Mouse (Mus musculus) limb, embryonic 11.5 days (tissue): ENCODE measurements around the gene Abhd4. TPM values are rescaled to one million over a fixed set of nuclear protein-coding genes. Genes with fewer than 3 reads are reported as not detected.
A peak's percentile ranks its signal among the peaks of the same experiment; 100 is the strongest.

Source experiments
- ATAC-seq: fragments of 200-750 bp; cut with Nextera tagmentation; 2 replicates; pipeline ENCODE4 v1.8.0; 2017; ENCODE audit warnings: low read depth; ENCODE audit not compliant: insufficient number of reproducible peaks, low FRiP score, low TSS enrichment
- DNase-seq: peaks from one replicate; pipeline ENCODE4 v3.0.0-alpha.2; 2015; ENCODE audit warnings: low spot score
- H3K27ac ChIP-seq: fragments of 300-500 bp; sonication (generic); replicated peaks from 2 replicates; pipeline ENCODE4 v1.5.1; 2014; ENCODE audit warnings: low read depth, mild to moderate bottlenecking, low read length
- H3K27me3 ChIP-seq: fragments of 300-500 bp; sonication (generic); 2 replicates; pipeline ENCODE4 v1.6.1; 2014; ENCODE audit warnings: mild to moderate bottlenecking, low read length, mixed read lengths; ENCODE audit not compliant: control insufficient read depth, insufficient read depth
- H3K36me3 ChIP-seq: fragments of 300-500 bp; sonication (generic); 2 replicates; pipeline ENCODE4 v1.6.1; 2014; ENCODE audit warnings: mild to moderate bottlenecking, low read length, moderate library complexity, mixed read lengths; ENCODE audit not compliant: control insufficient read depth, insufficient read depth
- H3K4me1 ChIP-seq: fragments of 300-500 bp; sonication (generic); 2 replicates; pipeline ENCODE4 v1.6.1; 2014; ENCODE audit warnings: low read length, mixed read lengths; ENCODE audit not compliant: control insufficient read depth, insufficient read depth
- H3K4me2 ChIP-seq: fragments of 300-500 bp; sonication (generic); 2 replicates; pipeline ENCODE4 v1.6.1; 2014; ENCODE audit warnings: low read depth, mild to moderate bottlenecking, moderate library complexity; ENCODE audit not compliant: severe bottlenecking
- H3K4me3 ChIP-seq: fragments of 300-500 bp; sonication (generic); 2 replicates; pipeline ENCODE4 v1.5.1; 2014; ENCODE audit warnings: low read depth, low read length
- H3K9ac ChIP-seq: fragments of 300-500 bp; sonication (generic); 2 replicates; pipeline ENCODE4 v1.6.1; 2014; ENCODE audit warnings: mild to moderate bottlenecking, low read length
- H3K9me3 ChIP-seq: fragments of 300-500 bp; sonication (generic); 2 replicates; pipeline ENCODE4 v1.6.1; 2016; ENCODE audit warnings: low read length; ENCODE audit not compliant: control insufficient read depth
- WGBS: fragments of 180-500 bp; shearing (Covaris S2); extraction: QIAGEN DNeasy Blood & Tissue Kit; methylation state at CpG from one replicate; pipeline ENCODE4 v1.1.7; 2014; 5-methylcytosine and 5-hydroxymethylcytosine counted together
- polyA plus RNA-seq: library from polyadenylated mRNA; unstranded; fragments of >200 nt; fragmentation: Nextera tagmentation; extraction: Ambion mirVana; gene quantifications from 2 replicates; pipeline ENCODE4 v1.2.1, GENCODE M21; 2014

The Abhd4 gene
- polyA plus RNA-seq, 1 experiment from 2014 or later: 38.9 TPM

GRCm38 (mm10) chr14:54230638-54231150 is 23.3 kb upstream of the Abhd4 start:
- no peak overlapping the region for H3K27ac ChIP-seq
- no peaks in the 10 kb centered on the region for H3K27me3 ChIP-seq
- peaks cover 20% of the 10 kb centered on the region for H3K4me1 ChIP-seq
- no peak overlapping the region for H3K9ac ChIP-seq
- no peak for DNase-seq
- H3K36me3 ChIP-seq: peaks cover 5% of the 10 kb centered on the region; the same call in 1 of the 2 replicates
- no peak overlapping the region for H3K4me2 ChIP-seq
- ATAC-seq: no peak
- WGBS: 91% methylated on average over 14 of the region's 14 CpGs
- no peaks in the 10 kb centered on the region for H3K9me3 ChIP-seq
- H3K4me3 ChIP-seq: no peak overlapping the region

- no peak overlapping the region for H3K4me3 ChIP-seq
- H3K9me3 ChIP-seq: no peaks in the 10 kb centered on the region
- H3K36me3 ChIP-seq: peaks cover 5% of the 10 kb centered on the region; the same call in 1 of the 2 replicates
- no peak for DNase-seq
- H3K27me3 ChIP-seq: no peaks in the 10 kb centered on the region
- H3K9ac ChIP-seq: no peak overlapping the region
- H3K4me1 ChIP-seq: peaks cover 20% of the 10 kb centered on the region
- whole genome bisulfite sequencing: 84% methylated on average over 21 of the region's 21 CpGs
- H3K27ac ChIP-seq: no peak overlapping the region
- no peak overlapping the region for H3K4me2 ChIP-seq
- ATAC-seq: no peak
These were observed 22.6 kb upstream of the Abhd4 start for GRCm38 (mm10) chr14:54231176-54231956.

DNA sequence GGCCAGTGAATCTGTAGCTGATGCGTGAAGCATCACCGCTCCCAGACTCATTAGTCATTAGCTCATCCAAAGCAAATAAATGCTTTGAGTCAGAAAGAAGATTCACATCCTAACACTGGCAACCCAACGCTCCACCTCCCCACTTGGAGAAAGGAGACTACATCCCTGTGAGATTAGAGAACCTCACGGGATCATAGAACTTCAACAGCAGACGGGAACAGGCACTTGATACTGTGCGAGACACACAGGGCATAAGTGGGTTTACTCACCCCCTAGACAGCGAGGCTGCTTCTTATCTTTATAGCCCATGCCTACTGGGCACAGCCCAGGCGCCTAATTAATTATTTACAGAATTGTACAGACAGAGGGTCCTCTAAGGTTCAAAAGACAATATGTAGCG is 21.8 kb upstream of the Abhd4 start:
- Histone ChIP-seq H3K36me3 (peaks cover 5% of the 10 kb centered on the region; the same call in 1 of the 2 replicates), H3K27ac (no peak overlapping the region), H3K4me2 (no peak overlapping the region), H3K9me3 (no peaks in the 10 kb centered on the region), H3K27me3 (no peaks in the 10 kb centered on the region), H3K4me3 (no peak overlapping the region), H3K9ac (no peak overlapping the region), H3K4me1 (peaks cover 20% of the 10 kb centered on the region)
- ATAC-seq (no peak), DNase-seq (no peak)
- WGBS: 75% methylated on average over 9 of the region's 9 CpGs

DNA sequence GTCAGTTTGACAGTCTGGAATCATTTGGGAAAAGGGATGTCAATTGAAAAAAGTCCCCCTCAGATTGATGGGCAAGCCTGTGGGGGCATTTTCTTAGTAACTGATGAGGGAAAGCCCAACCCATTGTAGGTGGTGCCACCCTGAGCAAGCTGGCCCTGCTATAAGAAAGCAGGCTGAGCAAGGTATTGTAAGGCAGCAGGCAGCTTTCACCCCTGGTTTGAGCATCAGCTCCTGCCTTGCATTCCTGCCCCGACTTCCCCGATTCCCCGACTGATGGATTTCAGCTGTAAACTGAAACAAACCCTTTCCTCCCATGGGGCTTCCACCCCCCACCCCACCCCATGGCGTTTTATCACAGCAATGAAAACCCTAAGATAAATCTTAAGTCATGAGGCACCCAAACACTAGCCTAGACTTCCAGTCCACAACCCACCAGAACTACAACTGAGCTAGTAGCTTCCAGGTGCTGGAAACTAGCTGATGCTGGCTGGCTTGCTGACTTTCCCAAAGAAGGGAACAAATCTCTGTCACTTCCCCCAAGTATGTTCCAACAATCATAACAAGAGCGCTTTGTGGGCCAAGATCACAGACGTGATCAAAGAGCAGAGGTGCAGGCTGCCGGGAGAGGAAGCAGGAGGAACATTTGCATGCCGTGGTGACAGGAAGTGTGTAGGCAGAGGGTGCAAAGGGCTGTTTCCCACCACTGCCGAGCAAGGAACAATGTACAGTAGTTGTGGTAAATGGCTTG is 21.0 kb upstream of the Abhd4 start:
- H3K9me3 ChIP-seq: no peaks in the 10 kb centered on the region
- peaks cover 20% of the 10 kb centered on the region for H3K4me1 ChIP-seq
- no peak overlapping the region; the same call in 1 of the 2 replicates for H3K27ac ChIP-seq
- 13% methylated on average over 9 of the region's 9 CpGs for WGBS
- H3K36me3 ChIP-seq: peaks cover 5% of the 10 kb centered on the region; the same call in 1 of the 2 replicates
- DNase-seq (peak; percentile 39), ATAC-seq (no peak)
- H3K9ac ChIP-seq: no peak overlapping the region
- peak overlapping the region; percentile 7; the same call in 1 of the 2 replicates for H3K4me2 ChIP-seq
- no peak overlapping the region for H3K4me3 ChIP-seq
- H3K27me3 ChIP-seq: no peaks in the 10 kb centered on the region

DNA sequence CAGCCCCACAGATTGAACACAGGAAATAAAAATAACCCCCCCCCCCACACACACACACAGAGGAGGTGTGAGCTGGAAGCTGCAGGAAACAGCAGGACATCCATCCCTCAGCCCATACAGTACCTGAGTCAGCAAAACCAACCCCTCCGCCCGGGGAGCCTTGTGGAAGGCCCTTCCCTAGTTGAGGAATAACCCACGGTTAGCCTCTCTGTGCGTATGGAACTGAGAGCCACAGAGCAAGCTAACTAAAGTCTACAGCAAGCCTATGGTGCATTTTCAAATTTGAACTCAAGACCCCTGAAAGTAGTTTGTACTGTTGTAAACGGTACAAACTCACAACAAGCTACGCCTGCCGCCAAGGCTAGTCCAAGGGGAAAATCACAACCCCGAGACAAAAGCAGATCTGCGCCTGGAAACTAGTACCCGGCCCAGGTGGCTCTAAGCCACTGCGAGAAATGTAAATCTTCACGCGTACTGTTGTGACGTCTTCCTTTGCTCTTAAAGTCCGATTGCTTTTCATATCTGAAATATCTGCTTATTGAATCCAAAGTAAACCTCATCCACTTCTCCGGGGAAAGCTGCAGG is 20.3 kb upstream of the Abhd4 start:
- 72% methylated on average over 16 of the region's 16 CpGs for WGBS
- peaks cover 5% of the 10 kb centered on the region; the same call in 1 of the 2 replicates for H3K36me3 ChIP-seq
- DNase-seq: no peak
- H3K4me3 ChIP-seq: no peak overlapping the region
- no peak for ATAC-seq
- no peak overlapping the region for H3K9ac ChIP-seq
- no peak overlapping the region; the same call in 1 of the 2 replicates for H3K27ac ChIP-seq
- H3K4me2 ChIP-seq: peak overlapping the region; percentile 7; the same call in 1 of the 2 replicates
- no peaks in the 10 kb centered on the region for H3K9me3 ChIP-seq
- peaks cover 14% of the 10 kb centered on the region for H3K4me1 ChIP-seq
- H3K27me3 ChIP-seq: no peaks in the 10 kb centered on the region

DNA sequence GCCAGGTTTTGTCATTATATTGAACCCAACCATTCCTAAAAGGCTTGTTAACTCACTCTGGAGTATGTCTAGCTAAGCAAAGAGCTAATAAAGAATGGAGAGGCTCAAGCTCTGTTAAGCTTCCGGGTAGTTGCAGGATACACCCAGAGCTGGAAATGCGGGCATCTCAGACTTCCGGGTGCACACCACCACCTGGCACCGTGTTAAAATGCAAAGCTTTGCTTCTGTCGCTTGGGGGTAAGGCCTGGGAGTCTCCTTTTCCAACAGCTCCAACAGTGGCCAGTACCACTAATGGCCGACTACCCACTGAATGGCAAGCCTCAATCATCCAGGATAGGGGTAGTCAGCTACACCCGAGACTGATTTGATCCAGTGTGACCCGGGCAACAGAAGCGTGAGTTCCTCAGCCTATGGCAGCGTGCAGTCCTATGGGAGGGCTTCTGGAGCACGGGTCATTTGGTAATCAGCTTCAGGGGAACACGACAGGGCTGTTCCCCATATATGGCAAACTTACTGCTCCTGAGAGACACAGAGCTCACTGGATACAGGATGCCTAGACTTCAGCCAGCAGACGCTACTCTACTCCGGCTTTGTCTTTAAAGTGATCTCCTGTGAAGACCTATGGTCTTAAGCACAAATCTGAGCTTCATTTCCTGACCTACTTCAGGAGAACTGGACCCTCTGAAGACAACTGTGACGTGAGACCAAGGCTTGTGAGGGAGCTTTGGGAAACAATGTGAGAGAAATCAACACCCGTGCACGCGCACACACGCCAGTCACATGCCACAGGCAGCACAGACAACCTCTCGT is 19.6 kb upstream of the Abhd4 start:
- no peak for ATAC-seq
- no peak overlapping the region for H3K9ac ChIP-seq
- no peaks in the 10 kb centered on the region for H3K27me3 ChIP-seq
- no peak overlapping the region for H3K4me3 ChIP-seq
- no peak overlapping the region for H3K4me2 ChIP-seq
- no peak overlapping the region for H3K27ac ChIP-seq
- H3K4me1 ChIP-seq: peaks cover 9% of the 10 kb centered on the region
- peaks cover 5% of the 10 kb centered on the region; the same call in 1 of the 2 replicates for H3K36me3 ChIP-seq
- no peak for DNase-seq
- H3K9me3 ChIP-seq: no peaks in the 10 kb centered on the region
- WGBS: 84% methylated on average over 20 of the region's 20 CpGs

GRCm38 (mm10) chr14:54235825-54236540 is 18.0 kb upstream of the Abhd4 start:
- no peak overlapping the region for H3K4me2 ChIP-seq
- no peak for DNase-seq
- no peak for ATAC-seq
- peaks cover 5% of the 10 kb centered on the region; the same call in 1 of the 2 replicates for H3K36me3 ChIP-seq
- H3K27ac ChIP-seq: no peak overlapping the region
- H3K27me3 ChIP-seq: no peaks in the 10 kb centered on the region
- no peaks in the 10 kb centered on the region for H3K9me3 ChIP-seq
- WGBS: 94% methylated on average over 5 of the region's 5 CpGs
- no peak overlapping the region for H3K9ac ChIP-seq
- no peak overlapping the region for H3K4me3 ChIP-seq
- H3K4me1 ChIP-seq: peaks cover 9% of the 10 kb centered on the region
